9 mouse cellular contexts compared by ENCODE assay signal in genomic region chr10:98744246-98744645, GRCm38 (mm10).
DNase-seq lines count a peak whose midpoint lies in the region.
"Had no signal": no experiment of that assay in that cellular context is flagged by ENCODE, and none has a peak within 500 bp of the region (broad histone marks: within the 10 kb centered on the region; RNA-seq: fewer than 3 reads in every experiment).

No protein-coding gene starts in this region.

- intact Hi-C loops in heart, postnatal 36 days (cut with DNase I): no loop called here

- peak overlapping the region; percentile 88 for H3K27ac ChIP-seq in macrophage
- H3K27ac ChIP-seq: embryonic facial prominence, embryonic 12.5 days had no signal

- 3% methylated on average over 6 of the region's 6 CpGs for WGBS in macrophage (ENCODE audit: missing documents)

- no peak overlapping the region for H3K4me3 ChIP-seq in macrophage (ENCODE audit: inconsistent target)
- H3K4me3 ChIP-seq: embryonic facial prominence, embryonic 12.5 days had no signal

- peak; percentile 19 to 71 for DNase-seq in heart, adult 18-20 months
- DNase-seq in heart, postnatal 36 days: no peak
- DNase-seq in CD4-positive helper T cell, adult 2 months (ENCODE audit: low read depth, low spot score): peak; percentile 83
- DNase-seq in forelimb bud, embryonic 11.5 days (ENCODE audit: low read depth, low spot score): peak; percentile 77
- DNase-seq in layer of hippocampus, adult 9-10 months (ENCODE audit: low spot score): no peak
- DNase-seq in frontal cortex, postnatal 25 days (ENCODE audit: low spot score in 2 of 2): no peak
- DNase-seq in cerebellum, postnatal 14 days: no peak

- H3K79me2 ChIP-seq in macrophage (ENCODE audit: inconsistent target): no peaks in the 10 kb centered on the region

- H3K36me3 ChIP-seq in macrophage (ENCODE audit: inconsistent target): no peaks in the 10 kb centered on the region
- H3K36me3 ChIP-seq: embryonic facial prominence, embryonic 12.5 days had no signal

Comparison
In these comparisons a context has a peak if more than half of its experiments do, and no peak if none do; other contexts are left out.
1. DNase-seq: peak in heart, adult 18-20 months (2 of 2), CD4-positive helper T cell, adult 2 months (single experiment) and forelimb bud, embryonic 11.5 days (single experiment); none in heart, postnatal 36 days (0 of 2), layer of hippocampus, adult 9-10 months (single experiment), frontal cortex, postnatal 25 days (0 of 2) and cerebellum, postnatal 14 days (0 of 2).